Mouse (Mus musculus) neural tube, embryonic 13.5 days (tissue): ENCODE results near the gene Crlf3. TPM values are rescaled to one million over a fixed set of nuclear protein-coding genes. Genes with fewer than 3 reads are reported as not detected.
"Not testable (repeated sequence)": the region's sequence is repeated elsewhere in the genome, so short reads cannot be mapped to it uniquely, and the experiment has no call there.

Experiments
- ATAC-seq: fragments of 200-750 bp; cut with Nextera tagmentation; 2 replicates; pipeline ENCODE4 v1.8.0; 2017; ENCODE audit warnings: low read depth, mild to moderate bottlenecking, moderate TSS enrichment, moderate library complexity
- H3K27ac ChIP-seq: fragments of 300-500 bp; sonication (generic); replicated peaks from 2 replicates; pipeline ENCODE4 v1.5.1; 2015; ENCODE audit warnings: moderate library complexity, mild to moderate bottlenecking, inconsistent platforms
- H3K27me3 ChIP-seq: fragments of 300-500 bp; sonication (generic); 2 replicates; pipeline ENCODE4 v1.6.1; 2015; ENCODE audit warnings: mild to moderate bottlenecking, inconsistent platforms
- H3K36me3 ChIP-seq: fragments of 300-500 bp; sonication (generic); 2 replicates; pipeline ENCODE4 v1.6.1; 2015; ENCODE audit warnings: mild to moderate bottlenecking, inconsistent platforms
- H3K4me1 ChIP-seq: fragments of 300-500 bp; sonication (generic); replicated peaks from 2 replicates; pipeline ENCODE4 v1.6.1; 2015; ENCODE audit warnings: inconsistent platforms
- H3K4me2 ChIP-seq: fragments of 300-500 bp; sonication (generic); 2 replicates; pipeline ENCODE4 v1.6.1; 2015; ENCODE audit warnings: inconsistent platforms, mild to moderate bottlenecking, moderate library complexity
- H3K4me3 ChIP-seq: fragments of 300-500 bp; sonication (generic); 2 replicates; pipeline ENCODE4 v1.5.1; 2015; ENCODE audit warnings: mild to moderate bottlenecking, inconsistent platforms
- H3K9ac ChIP-seq: fragments of 300-500 bp; sonication (generic); 2 replicates; pipeline ENCODE4 v1.6.1; 2015; ENCODE audit warnings: moderate library complexity, mild to moderate bottlenecking, inconsistent platforms
- H3K9me3 ChIP-seq: fragments of 300-500 bp; sonication (generic); 2 replicates; pipeline ENCODE4 v1.6.1; 2016; ENCODE audit warnings: inconsistent platforms
- WGBS: fragments of 180-500 bp; shearing (Covaris S2); methylation state at CpG from one replicate; pipeline ENCODE4 v1.1.7; 2015; 5-methylcytosine and 5-hydroxymethylcytosine counted together
- polyA plus RNA-seq: library from polyadenylated mRNA; unstranded; fragments of >200 nt; fragmentation: Nextera tagmentation; extraction: Ambion mirVana; gene quantifications from 2 replicates; pipeline ENCODE4 v1.2.1, GENCODE M21; 2015

The Crlf3 gene
- polyA plus RNA-seq, 1 experiment from 2014 or later, result 17.7 TPM

GRCm38 (mm10) chr11:80056141-80056540 is 24.6 kb downstream of the Crlf3 start:
- Histone ChIP-seq H3K27ac (no peak overlapping the region), H3K4me3 (no peak overlapping the region), H3K4me1 (no peaks in the 10 kb centered on the region), H3K36me3 (peaks cover 52% of the 10 kb centered on the region), H3K4me2 (no peak overlapping the region), H3K9me3 (no peaks in the 10 kb centered on the region), H3K27me3 (no peaks in the 10 kb centered on the region), H3K9ac (no peak overlapping the region)
- 90% methylated on average over 9 of the region's 9 CpGs for WGBS
- no peak for ATAC-seq

- Histone ChIP-seq H3K27me3 (no peaks in the 10 kb centered on the region), H3K4me3 (no peak overlapping the region), H3K9me3 (no peaks in the 10 kb centered on the region), H3K36me3 (peaks cover 50% of the 10 kb centered on the region), H3K27ac (no peak overlapping the region), H3K9ac (no peak overlapping the region), H3K4me1 (no peaks in the 10 kb centered on the region; the same call in 1 of the 2 replicates), H3K4me2 (no peak overlapping the region)
- no peak for ATAC-seq
- WGBS, result 67% methylated on average over 4 of the region's 4 CpGs
These were observed 26.1 kb downstream of the Crlf3 start for GRCm38 (mm10) chr11:80054659-80055058.

GRCm38 (mm10) chr11:80053171-80053570 is 27.6 kb downstream of the Crlf3 start:
- H3K4me2 ChIP-seq, result no peak overlapping the region
- no peaks in the 10 kb centered on the region; the same call in 1 of the 2 replicates for H3K4me1 ChIP-seq
- no peak overlapping the region for H3K9ac ChIP-seq
- H3K27ac ChIP-seq, result no peak overlapping the region
- H3K27me3 ChIP-seq, result no peaks in the 10 kb centered on the region
- no peak overlapping the region for H3K4me3 ChIP-seq
- H3K36me3 ChIP-seq, result peaks cover 49% of the 10 kb centered on the region
- no peaks in the 10 kb centered on the region for H3K9me3 ChIP-seq
- no peak for ATAC-seq
- 92% methylated on average over 5 of the region's 5 CpGs for WGBS

GRCm38 (mm10) chr11:80052456-80052855 is 28.3 kb downstream of the Crlf3 start:
- Histone ChIP-seq H3K27me3 (no peaks in the 10 kb centered on the region), H3K27ac (no peak overlapping the region), H3K4me3 (no peak overlapping the region), H3K9me3 (no peaks in the 10 kb centered on the region), H3K36me3 (peaks cover 44% of the 10 kb centered on the region), H3K9ac (no peak overlapping the region), H3K4me1 (no peaks in the 10 kb centered on the region; the same call in 1 of the 2 replicates), H3K4me2 (no peak overlapping the region)
- 75% methylated on average over 7 of the region's 7 CpGs for WGBS
- ATAC-seq, result no peak

- ATAC-seq, result no peak
- 32% methylated on average over 2 of the region's 2 CpGs for WGBS
- Histone ChIP-seq H3K36me3 (peaks cover 31% of the 10 kb centered on the region), H3K4me3 (no peak overlapping the region), H3K9ac (no peak overlapping the region), H3K9me3 (no peaks in the 10 kb centered on the region), H3K27ac (no peak overlapping the region), H3K4me2 (no peak overlapping the region), H3K4me1 (no peaks in the 10 kb centered on the region; the same call in 1 of the 2 replicates), H3K27me3 (no peaks in the 10 kb centered on the region)
These were observed 30.7 kb downstream of the Crlf3 start for GRCm38 (mm10) chr11:80050088-80050487.

GRCm38 (mm10) chr11:80046856-80047255 is 33.9 kb downstream of the Crlf3 start:
- ATAC-seq, result no peak
- no peak overlapping the region for H3K27ac ChIP-seq
- H3K36me3 ChIP-seq, result peaks cover 11% of the 10 kb centered on the region
- H3K4me1 ChIP-seq, result no peaks in the 10 kb centered on the region; the same call in 1 of the 2 replicates
- H3K9ac ChIP-seq, result no peak overlapping the region
- no peak overlapping the region for H3K4me3 ChIP-seq
- H3K9me3 ChIP-seq, result no peaks in the 10 kb centered on the region
- 84% methylated on average over 7 of the region's 7 CpGs for WGBS
- H3K27me3 ChIP-seq, result no peaks in the 10 kb centered on the region
- H3K4me2 ChIP-seq, result no peak overlapping the region

- H3K9me3 ChIP-seq, result no peaks in the 10 kb centered on the region
- H3K4me2 ChIP-seq, result no peak overlapping the region
- no peak overlapping the region for H3K4me3 ChIP-seq
- H3K36me3 ChIP-seq, result peaks cover 9% of the 10 kb centered on the region
- no peak overlapping the region for H3K9ac ChIP-seq
- H3K27me3 ChIP-seq, result no peaks in the 10 kb centered on the region
- H3K4me1 ChIP-seq, result no peaks in the 10 kb centered on the region
- H3K27ac ChIP-seq, result no peak overlapping the region
- WGBS, result 83% methylated on average over 8 of the region's 8 CpGs
- no peak for ATAC-seq
These were observed 37.4 kb downstream of the Crlf3 start for GRCm38 (mm10) chr11:80043419-80043817.

- Histone ChIP-seq H3K9ac (no peak overlapping the region), H3K4me3 (no peak overlapping the region), H3K4me1 (no peaks in the 10 kb centered on the region), H3K4me2 (no peak overlapping the region), H3K9me3 (no peaks in the 10 kb centered on the region), H3K36me3 (peaks cover 4% of the 10 kb centered on the region; the same call in 1 of the 2 replicates), H3K27me3 (no peaks in the 10 kb centered on the region), H3K27ac (no peak overlapping the region)
- 57% methylated on average over 10 of the region's 10 CpGs for WGBS
- no peak for ATAC-seq
These were observed 38.0 kb downstream of the Crlf3 start for GRCm38 (mm10) chr11:80042615-80043418.

GRCm38 (mm10) chr11:80037495-80037894 is 43.3 kb downstream of the Crlf3 start:
- Histone ChIP-seq H3K27me3 (no peaks in the 10 kb centered on the region), H3K4me2 (no peak overlapping the region), H3K36me3 (peaks cover 26% of the 10 kb centered on the region), H3K4me1 (no peaks in the 10 kb centered on the region), H3K4me3 (no peak overlapping the region), H3K9me3 (no peaks in the 10 kb centered on the region), H3K9ac (no peak overlapping the region), H3K27ac (no peak overlapping the region)
- no peak for ATAC-seq
- 78% methylated on average over 8 of the region's 8 CpGs for WGBS

- H3K9me3 ChIP-seq, result no peaks in the 10 kb centered on the region
- no peaks in the 10 kb centered on the region for H3K27me3 ChIP-seq
- no peaks in the 10 kb centered on the region for H3K4me1 ChIP-seq
- no peak for ATAC-seq
- H3K9ac ChIP-seq, result no peak overlapping the region
- 92% methylated on average over 4 of the region's 4 CpGs for WGBS
- no peak overlapping the region for H3K27ac ChIP-seq
- no peak overlapping the region for H3K4me3 ChIP-seq
- H3K4me2 ChIP-seq, result no peak overlapping the region
- H3K36me3 ChIP-seq, result peaks cover 66% of the 10 kb centered on the region
These were observed 59.5 kb downstream of the Crlf3 start for GRCm38 (mm10) chr11:80021306-80021705.

- Histone ChIP-seq H3K9ac (no peak overlapping the region), H3K9me3 (no peaks in the 10 kb centered on the region), H3K4me1 (no peaks in the 10 kb centered on the region), H3K27me3 (no peaks in the 10 kb centered on the region), H3K4me3 (no peak overlapping the region), H3K4me2 (no peak overlapping the region), H3K36me3 (peaks cover 66% of the 10 kb centered on the region), H3K27ac (no peak overlapping the region)
- no peak for ATAC-seq
- 91% methylated on average over 1 of the region's 1 CpGs for WGBS
These were observed 61.0 kb downstream of the Crlf3 start for GRCm38 (mm10) chr11:80019792-80020191.

- not testable (repeated sequence) for H3K4me2 ChIP-seq, H3K9me3 ChIP-seq, H3K4me3 ChIP-seq, H3K9ac ChIP-seq, H3K27ac ChIP-seq, H3K27me3 ChIP-seq, ATAC-seq, H3K4me1 ChIP-seq
- H3K36me3 ChIP-seq, result peaks cover 69% of the 10 kb centered on the region
- WGBS, result 95% methylated on average over 4 of the region's 5 CpGs
These were observed 64.3 kb downstream of the Crlf3 start for GRCm38 (mm10) chr11:80016533-80016932.
